Mouse (Mus musculus) adrenal gland, postnatal 14 days (tissue): Measurements from ENCODE around the gene Scd2. TPM values are rescaled to one million over a fixed set of nuclear protein-coding genes. Genes with fewer than 3 reads are reported as not detected.
"Not testable (repeated sequence)": the region's sequence is repeated elsewhere in the genome, so short reads cannot be mapped to it uniquely, and the experiment has no call there.

Experiments used
- DNase-seq: peaks from one replicate; pipeline ENCODE4 v3.0.0; 2021; ENCODE audit warnings: mixed read lengths
- total RNA-seq: library from RNA; stranded (reverse); gene quantifications from 2 replicates; pipeline ENCODE4 v1.2.3, GENCODE M21; 2021

Scd2 gene
- total RNA-seq, 1 experiment from 2014 or later, result 408 TPM

DNA sequence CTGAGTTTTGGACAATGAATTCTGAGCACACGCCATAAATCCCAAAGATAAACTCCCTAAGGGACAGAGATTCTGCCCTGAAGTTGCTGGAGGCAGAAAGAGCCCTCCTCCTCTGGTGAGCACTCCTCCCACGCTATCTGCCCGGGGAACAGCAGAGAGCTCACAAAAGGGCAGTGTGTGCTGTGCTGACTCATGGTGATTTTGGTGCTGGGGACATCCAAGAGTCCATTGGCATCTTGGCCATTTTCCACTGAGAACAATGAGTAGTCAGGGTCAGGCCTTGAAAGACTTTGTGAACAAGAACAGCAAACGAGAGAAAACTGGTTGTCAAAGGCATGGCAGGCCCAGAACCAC, 18.5 kb downstream of the Scd2 start:
- DNase-seq, result peak; percentile 78

DNA sequence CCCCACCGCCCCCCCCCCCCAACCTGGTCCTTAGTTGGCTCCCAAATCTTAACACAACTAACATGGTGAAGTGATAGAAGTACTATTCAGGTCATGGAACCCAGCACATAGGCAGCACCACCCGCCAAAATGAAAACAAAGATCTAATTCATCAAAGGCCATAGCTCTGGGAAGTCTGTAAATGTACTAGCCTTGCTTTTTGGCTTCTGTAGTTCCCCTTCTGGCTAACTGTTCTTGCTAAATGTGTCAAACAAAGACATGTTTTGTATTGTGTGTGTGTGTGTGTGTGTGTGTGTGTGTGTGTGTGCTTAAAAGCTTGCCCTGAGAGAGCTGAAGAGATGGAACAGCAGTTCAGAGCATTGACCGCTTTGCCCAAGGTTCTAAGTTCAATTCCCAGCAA, 19.6 kb downstream of the Scd2 start:
- DNase-seq, result no peak

DNA sequence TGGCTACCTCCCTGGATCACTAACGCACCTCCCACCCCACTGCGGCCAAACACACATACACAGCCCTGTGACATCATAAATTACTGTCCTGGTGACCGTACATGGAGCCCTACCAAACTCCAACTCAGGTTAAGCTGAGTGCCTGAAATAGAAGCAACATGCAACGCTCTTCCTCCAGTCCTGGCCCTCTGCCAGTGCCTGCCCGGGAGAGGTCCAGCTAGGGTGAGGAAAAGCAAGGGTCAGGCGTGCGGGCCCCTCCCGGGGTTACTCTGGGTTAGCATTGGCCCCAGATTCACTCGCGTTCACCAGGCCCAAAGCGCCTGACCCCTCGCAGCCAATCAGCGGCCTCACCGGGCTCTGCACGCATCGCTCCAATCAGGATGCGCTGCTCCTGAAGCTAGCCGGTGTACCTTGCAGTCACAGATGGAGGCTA, 20.9 kb downstream of the Scd2 start:
- peak; percentile 95 for DNase-seq

DNA sequence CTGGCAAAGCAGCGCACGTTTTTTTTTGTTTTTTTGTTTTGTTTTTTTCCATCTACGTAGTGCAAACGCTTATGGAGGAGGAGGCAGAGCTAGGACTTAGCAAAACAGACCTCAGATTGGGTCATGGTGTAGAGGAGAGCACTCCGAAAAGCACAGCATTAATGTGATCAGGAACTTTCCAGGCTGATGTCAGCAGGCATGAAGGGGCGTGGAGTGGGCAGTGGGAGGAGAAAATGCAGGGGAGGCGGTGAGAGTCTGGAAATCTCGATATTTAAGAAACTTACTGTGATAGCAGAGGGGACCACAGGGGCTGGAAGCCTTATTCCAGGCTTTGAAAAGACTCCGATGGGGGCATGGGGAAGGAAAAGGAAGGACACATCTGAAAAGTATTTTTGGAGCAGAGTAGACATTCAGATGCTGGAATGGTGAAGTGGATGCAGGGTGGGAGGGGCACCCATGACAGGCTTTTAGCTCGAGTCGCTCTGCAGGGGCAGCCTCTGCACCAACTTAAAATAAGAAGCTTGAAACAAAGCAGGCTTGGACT, 21.5 kb downstream of the Scd2 start:
- peak; percentile 86 for DNase-seq

DNA sequence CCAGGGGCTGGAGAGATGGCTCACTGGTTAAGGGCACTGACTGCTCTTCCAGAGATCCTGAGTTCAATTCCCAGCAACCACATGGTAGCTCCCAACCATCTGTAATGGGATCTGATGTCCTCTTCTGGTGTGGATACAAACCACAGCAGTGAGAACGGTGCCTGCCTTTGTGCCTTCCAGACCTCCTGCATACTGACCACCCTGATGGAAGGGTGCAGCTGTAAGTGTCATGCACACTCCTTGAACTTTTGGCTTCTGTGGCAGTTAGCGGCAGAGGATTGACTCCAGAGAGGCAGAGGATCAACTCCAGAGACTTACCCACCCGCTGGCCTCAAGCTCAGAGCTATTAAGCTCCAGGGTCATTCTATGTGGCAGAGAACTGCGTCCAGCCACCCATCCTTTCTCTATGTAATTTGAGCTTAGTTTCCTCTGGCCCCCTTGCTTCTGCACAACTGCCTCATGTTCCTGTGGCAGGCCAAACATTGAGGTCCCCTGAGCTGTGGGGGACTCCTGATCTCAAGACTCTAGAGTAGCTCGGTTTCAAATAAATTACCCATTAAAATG, 23.4 kb downstream of the Scd2 start:
- no peak for DNase-seq

DNA sequence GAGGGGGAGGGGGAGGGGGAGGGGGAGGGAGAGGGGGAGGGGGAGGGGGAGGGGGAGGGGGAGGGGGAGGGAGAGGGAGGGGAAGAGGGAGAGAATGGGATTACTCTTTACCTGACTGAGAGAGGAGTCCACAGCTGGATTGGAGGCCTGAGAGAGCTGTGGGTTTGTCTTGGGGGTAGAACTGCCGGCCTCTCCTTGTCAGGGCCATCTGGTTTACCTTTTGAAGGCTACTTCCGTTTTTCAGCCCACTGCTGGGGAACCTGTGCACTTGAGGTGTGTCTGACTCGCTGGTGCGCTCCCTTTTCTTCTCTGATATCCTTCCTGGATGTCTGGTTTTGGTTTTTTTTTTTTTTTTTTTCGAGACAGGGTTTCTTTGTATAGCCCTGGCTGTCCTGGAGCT, 23.9 kb downstream of the Scd2 start:
- no peak for DNase-seq

DNA sequence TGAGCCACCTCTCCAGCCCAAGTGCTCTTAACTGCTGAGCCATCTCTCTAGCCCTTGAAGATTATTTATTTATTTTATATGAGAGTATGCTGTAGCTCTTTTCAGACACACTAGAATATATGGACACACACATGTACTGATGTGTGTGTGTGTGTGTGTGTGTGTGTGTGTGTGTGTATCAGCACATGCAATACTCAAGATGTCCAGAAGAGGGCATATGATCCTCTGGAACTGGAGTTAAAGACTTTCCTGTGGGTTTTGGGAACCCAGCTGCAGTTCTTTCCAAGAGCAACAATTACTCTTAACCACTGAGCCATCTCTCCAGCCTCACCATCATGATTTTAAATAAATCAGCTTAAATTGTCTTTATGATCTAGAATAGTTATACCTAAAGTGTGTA, 25.1 kb downstream of the Scd2 start:
- DNase-seq, result no peak

DNA sequence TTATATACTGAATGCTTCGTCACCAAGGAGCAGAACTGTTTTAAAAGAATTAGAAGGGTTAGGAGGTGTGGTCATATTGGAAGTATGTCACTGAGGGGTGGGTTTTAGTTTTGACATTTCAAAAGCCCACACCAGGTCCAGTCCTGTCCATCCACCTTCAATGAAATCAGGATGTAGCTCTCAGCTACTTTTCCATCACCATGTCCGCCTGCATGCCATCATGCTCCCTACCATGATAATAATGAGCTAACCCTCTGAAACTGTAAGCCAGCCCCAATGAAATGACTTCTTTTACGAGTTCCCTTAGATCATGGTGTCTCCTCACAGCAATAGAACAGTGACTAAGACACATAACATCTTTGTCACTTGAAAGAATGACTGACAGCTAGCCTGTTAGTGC, 26.8 kb downstream of the Scd2 start:
- no peak for DNase-seq

DNA sequence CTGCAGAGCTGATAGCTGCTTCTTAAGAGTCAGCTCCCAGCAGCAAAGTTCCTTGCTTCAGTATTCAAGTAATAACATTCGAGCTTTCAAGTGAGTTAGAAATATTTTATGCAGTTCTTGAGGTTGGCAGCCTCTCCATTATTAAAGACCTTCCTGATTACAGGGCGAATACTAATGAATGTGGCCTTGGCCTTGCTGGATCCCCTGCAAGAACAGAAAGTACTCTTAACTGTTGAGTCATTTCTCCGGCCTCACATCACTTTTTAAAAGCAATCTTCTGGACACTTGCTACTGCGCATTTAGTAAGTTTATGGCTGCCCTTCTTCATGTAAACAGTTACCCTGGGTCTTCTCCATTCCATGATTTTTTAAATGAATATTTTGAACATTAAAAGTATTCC, 27.7 kb downstream of the Scd2 start:
- DNase-seq, result peak; percentile 66

DNA sequence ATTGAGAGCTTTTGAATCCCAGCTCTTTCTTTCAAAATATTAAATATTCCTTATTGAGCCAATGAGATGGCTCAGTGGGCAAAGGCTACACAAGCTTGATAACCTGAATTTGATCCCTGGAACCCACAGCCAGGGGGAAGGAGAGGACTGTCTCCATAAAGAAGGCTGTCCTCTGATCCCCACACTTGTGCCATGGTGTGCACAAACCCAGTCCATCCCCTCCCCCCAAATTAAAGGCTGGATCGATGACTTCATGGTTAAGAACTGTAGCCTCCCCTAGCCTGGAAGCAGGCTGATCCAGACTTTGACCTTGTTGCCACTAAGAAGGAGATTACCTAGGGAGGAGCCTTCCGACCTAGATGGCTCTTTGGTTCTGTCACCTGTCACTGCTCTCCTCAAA, 28.2 kb downstream of the Scd2 start:
- DNase-seq, result no peak

DNA sequence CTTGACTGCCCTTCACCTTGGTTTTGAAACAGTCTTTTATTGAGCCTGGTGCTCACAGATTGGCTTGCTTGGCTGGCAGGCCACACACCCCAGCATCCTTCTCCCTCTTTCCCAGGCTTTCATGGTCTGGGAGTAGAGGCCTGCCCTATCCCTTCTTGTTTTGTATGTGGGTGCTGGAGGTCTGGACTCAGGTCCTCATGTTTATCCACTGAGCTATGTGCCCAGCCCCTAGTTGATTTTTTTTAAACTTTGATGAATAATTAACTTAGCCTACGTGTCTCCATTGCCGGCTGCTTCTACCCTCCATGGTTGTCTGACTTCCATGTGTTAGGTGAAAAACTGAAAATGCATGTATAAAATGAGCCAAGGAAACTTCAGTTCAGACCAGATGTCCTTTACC, 36.1 kb downstream of the Scd2 start:
- DNase-seq, result no peak

DNA sequence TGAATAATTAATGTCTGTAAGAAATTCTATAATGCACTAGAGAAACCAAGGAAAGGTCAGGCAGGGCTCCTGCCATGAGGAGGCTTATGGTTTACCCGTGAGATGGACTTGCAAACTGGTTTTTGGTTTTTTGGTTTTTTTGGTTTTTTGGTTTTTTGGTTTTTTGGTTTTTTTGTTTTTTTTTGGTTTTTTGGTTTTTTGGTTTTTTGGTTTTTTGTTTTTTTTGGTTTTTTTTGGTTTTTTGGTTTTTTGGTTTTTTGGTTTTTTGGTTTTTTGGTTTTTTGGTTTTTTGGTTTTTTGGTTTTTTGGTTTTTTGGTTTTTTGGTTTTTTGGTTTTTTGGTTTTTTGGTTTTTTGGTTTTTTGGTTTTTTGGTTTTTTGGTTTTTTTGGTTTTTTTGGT, 37.7 kb downstream of the Scd2 start:
- DNase-seq, result not testable (repeated sequence)

DNA sequence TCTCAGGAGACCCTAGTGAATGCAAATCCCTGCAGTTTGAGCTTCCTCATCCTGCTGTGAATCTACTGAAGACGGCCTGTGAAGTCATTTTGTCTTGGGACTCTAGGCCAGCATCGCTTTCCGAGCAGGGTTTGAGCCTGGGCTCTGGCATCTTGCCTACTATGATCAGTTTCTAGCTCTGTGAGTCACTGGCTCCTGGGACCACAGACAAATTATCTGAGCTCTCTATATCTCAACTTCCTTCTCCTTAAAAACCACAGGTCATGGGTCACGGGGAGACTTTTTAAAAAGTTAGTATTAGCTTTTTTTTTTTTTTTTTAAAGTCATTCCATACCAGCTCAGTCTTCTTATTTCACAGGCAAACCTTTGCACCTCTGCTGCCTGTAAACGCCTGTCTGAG, 38.4 kb downstream of the Scd2 start:
- DNase-seq, result peak; percentile 30

DNA sequence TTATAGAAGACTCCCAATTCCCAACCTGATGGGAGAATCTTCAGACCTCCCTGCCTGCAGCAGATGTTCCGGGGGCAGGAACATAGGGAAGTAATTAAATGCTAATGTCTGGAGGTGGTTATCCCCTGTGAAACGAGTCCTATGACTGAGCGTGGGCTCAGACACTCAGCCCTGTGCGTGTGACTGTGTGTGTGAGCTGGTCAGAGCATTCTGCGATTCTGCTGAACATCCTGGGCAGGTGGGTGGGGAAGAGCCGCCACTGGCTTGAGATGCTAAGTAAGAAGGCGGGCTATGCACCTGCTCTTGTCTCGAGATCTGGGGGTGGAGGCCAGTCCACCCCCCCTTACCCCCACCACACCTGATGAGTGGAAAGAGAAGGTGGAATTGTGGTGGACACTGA, 38.9 kb downstream of the Scd2 start:
- no peak for DNase-seq

DNA sequence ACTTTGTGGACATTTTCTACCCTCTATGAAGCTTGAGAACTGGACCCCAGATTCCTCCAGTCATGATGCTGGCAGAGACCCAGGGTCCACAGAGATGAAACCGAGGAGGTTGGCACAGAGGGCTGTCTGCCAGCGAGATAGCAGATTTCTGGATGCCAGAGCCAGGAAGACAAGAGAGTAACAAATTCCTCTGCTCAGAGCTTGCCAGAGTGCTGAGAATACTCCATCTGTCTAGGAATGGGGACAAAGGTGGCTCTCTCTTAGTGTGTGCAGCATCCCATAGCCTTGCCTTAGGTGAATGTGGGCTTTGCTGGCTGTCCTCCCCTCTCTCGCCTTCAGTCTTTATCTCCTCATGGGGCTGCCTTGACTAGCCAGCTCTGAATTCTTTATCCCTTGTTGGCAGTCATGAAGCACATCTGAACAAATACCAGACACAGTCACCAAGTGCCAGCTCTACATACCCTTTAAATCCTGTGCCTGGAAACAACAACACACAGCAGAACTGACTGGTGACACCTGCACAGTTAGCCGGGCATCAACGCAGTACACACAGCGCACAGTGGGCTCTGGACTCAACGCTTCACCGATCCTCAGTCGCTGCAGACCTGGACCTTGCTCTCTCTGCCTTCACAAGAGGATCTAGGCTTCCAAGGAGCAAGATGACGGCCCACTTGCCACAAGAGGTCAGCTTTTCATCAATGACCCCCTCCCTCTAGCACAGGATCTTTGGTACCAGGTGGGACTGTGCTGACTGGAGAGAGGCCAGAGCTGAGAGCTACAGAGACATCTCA, 39.6 kb downstream of the Scd2 start, which contains the start of gene Scd4:
Scd4 (plus strand) TSS at position 260 of the 791 bp plus-strand sequence.
- DNase-seq, result peak; percentile 72

DNA sequence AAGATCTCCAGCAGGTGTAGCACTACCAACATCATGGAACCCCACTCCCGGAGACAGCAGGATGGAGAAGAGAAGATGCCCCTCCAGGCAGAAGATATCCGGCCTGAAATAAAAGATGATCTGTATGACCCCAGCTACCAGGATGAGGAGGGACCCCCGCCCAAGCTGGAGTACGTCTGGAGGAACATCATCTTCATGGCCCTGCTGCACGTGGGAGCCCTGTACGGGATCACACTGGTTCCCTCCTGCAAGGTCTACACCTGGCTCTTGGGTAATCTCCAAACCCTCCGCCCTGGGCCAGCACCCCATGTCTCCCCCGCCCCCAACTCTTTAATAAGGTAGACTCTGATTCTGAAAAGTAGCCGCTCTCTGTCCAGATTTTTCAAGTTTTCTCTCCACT, 40.5 kb downstream of the Scd2 start:
- no peak for DNase-seq

DNA sequence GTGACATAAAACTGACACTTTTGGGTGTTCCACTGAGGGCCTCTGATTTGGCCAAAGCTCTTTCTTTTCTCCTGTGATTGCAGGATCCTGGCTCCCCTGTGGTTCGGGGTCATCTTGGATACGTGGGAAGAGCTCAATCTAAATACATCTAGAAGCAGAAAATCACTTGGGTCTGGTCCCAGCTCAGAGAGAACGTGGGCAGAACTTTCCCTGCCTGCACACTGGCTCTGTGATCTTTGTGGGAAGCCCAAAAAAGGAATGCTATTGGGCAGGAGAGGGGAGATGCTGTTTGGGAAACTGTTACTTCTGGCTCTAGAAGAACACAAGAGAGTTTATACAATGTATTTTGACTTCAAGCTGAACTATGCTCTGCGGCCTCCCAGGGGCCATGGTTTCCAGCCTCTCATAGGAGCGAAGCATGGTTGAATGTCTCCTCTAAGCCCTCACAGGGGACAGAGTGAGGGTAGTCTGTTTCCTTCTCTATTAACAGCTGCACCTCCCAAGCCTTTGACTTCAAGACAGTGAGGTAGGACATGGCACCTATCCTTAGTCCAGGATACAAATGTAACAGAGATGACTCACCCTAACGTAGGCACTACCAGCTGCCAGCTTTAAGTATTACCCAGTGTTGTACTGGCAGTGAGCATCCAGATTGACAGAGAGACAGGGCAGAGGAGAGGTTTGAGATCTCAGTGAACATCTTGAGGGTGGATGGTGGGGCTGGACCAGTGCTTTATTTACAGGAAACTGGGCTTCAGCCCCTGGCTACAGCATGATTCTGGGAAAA, 42.6 kb downstream of the Scd2 start:
- no peak for DNase-seq

DNA sequence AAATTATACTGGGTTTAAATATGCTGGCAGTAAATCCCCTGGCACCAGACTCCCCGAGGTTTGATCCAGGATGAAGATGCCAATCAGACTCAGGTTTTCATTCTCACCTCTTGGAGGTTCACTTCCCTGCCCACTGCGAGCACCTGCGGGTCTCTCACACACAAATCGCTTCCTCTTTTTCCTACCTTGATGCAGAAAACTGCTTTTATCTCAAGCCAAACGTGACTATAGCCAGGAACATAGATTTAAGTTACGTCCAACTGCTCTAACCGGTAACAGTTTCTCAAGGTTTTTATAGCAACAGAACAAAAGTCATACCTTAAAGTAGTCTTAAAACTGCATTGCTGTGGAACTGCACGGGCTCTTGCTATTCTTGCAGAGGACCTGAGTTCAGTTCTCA, 56.2 kb downstream of the Scd2 start:
- DNase-seq, result no peak

DNA sequence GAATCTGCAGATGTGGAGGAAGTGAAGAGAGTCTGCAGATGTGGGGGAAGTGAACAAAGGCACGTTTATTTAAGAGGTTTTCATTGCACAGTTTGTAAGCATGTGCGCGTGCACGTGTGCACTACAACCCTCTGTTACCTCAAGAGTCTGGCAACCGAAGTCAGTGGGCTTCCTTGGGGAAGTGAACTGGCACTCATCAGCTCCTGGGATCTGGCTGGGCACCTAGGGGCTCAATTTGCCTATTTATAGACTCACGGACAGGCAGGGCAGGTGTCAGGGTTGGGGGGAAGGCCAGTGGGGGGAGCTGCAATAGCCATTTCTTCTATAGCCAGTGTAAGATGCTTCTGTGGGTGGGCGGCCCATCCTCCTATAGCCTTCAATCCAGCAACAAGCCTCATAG, 58.3 kb downstream of the Scd2 start:
- no peak for DNase-seq
